Mouse (Mus musculus) spleen, adult 2 months (tissue): ENCODE results near the gene Tomm34.

Source experiments
- CTCF ChIP-seq: fragments of 200-500 bp; IDR thresholded peaks from 2 replicates; pipeline ENCODE4 v1.5.1; 2011; ENCODE audit warnings: mild to moderate bottlenecking, inconsistent platforms; ENCODE audit not compliant: insufficient read depth, insufficient read length, insufficient replicate concordance; ENCODE audit errors: extremely low read depth
- POLR2A ChIP-seq: fragments of 200-500 bp; IDR thresholded peaks from 2 replicates; pipeline ENCODE4 v1.6.1; 2011; ENCODE audit warnings: low read depth, low read length, inconsistent platforms

GRCm38 (mm10) chr2:164076874-164077425 is 6.0 kb upstream of the Tomm34 start:
- TF ChIP-seq CTCF (no peak), POLR2A (no peak)
